Comparison of ENCODE assay signal across 21 mouse cellular contexts in the genomic region with DNA sequence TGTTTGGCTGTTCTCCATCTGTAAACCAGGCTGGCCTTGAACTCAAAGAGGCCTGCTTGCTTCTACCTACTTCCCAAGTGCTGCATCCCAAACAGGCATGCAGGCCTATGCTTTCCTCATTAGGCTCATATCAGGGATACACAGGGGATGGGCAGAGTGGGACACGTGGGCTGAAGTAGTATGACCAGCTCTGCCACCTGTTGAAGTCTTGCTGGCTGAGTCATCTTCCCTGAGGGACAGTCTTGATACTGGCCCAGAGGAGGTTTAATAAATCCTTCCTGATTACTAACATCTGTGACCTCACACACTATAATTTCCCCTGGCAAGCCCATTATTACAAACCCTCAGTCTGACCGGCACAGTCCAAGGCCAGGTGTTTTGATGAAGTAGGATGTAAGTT. TPM values are rescaled to one million over a fixed set of nuclear protein-coding genes. Genes with fewer than 3 reads are reported as not detected.
DNase-seq lines count a peak whose midpoint lies in the region; ATAC-seq and TF ChIP-seq lines count a peak whose summit lies in the region.
"Had no signal": no experiment of that assay in that cellular context is flagged by ENCODE, and none has a peak within 500 bp of the region (broad histone marks: within the 10 kb centered on the region; RNA-seq: fewer than 3 reads in every experiment).

No protein-coding gene starts in this region.

- H3K9ac ChIP-seq in heart, embryonic 11.5 days (ENCODE audit: low read depth, low read length) = no peak overlapping the region
- no peak overlapping the region for H3K9ac ChIP-seq in embryonic facial prominence, embryonic 15.5 days
- no peak overlapping the region for H3K9ac ChIP-seq in hindbrain, embryonic 13.5 days
- H3K9ac ChIP-seq: liver, embryonic 14.5 days; lung, embryonic 15.5 days; neural tube, embryonic 13.5 days had no signal

- no peaks in the 10 kb centered on the region for H3K79me3 ChIP-seq in C2C12 (ENCODE audit: low read depth)

- H3K9me3 ChIP-seq in heart, embryonic 11.5 days (replicated peaks; ENCODE audit: control insufficient read depth, low read length) = no peaks in the 10 kb centered on the region
- H3K9me3 ChIP-seq in embryonic facial prominence, embryonic 15.5 days (replicated peaks) = no peaks in the 10 kb centered on the region
- no peaks in the 10 kb centered on the region for H3K9me3 ChIP-seq in hindbrain, embryonic 13.5 days
- H3K9me3 ChIP-seq: lung, embryonic 15.5 days; neural tube, embryonic 13.5 days had no signal

- no peak for TF ChIP-seq CTCF in C2C12 (IDR thresholded peaks at IDR 0.05; ENCODE audit: control insufficient read depth, insufficient read depth, insufficient read length)

- no peak for TF ChIP-seq POLR2A in myocyte (IDR thresholded peaks at IDR 0.05; ENCODE audit: insufficient read length, low read depth)

- no peak for ATAC-seq in heart, embryonic 11.5 days (replicated peaks; ENCODE audit: insufficient number of reproducible peaks, low FRiP score, low TSS enrichment)
- peak; percentile 68; the same call in 1 of the 2 replicates for ATAC-seq in embryonic facial prominence, embryonic 15.5 days (ENCODE audit: insufficient number of reproducible peaks, low FRiP score, low TSS enrichment, low read depth)
- no peak for ATAC-seq in hindbrain, embryonic 13.5 days (ENCODE audit: low FRiP score)
- ATAC-seq: forebrain, embryonic 14.5 days; hindbrain, postnatal 0 days had no signal

- no peak overlapping the region for H3K4me2 ChIP-seq in heart, embryonic 11.5 days
- H3K4me2 ChIP-seq in embryonic facial prominence, embryonic 15.5 days (replicated peaks) = no peak overlapping the region
- H3K4me2 ChIP-seq in myocyte (ENCODE audit: low read depth) = no peak overlapping the region
- H3K4me2 ChIP-seq in hindbrain, embryonic 13.5 days = no peak overlapping the region
- H3K4me2 ChIP-seq: lung, embryonic 15.5 days; midbrain, embryonic 11.5 days; neural tube, embryonic 13.5 days had no signal

- 73% methylated on average over 2 of the region's 2 CpGs for WGBS in heart, embryonic 11.5 days (ENCODE audit: insufficient replicate concordance)
- WGBS in embryonic facial prominence, embryonic 15.5 days = 37% methylated on average over 2 of the region's 2 CpGs
- WGBS in hindbrain, embryonic 13.5 days = 90% methylated on average over 2 of the region's 2 CpGs

- H3K27ac ChIP-seq in heart, embryonic 11.5 days (ENCODE audit: low read depth, low read length) = no peak overlapping the region
- no peak overlapping the region for H3K27ac ChIP-seq in embryonic facial prominence, embryonic 15.5 days (replicated peaks)
- H3K27ac ChIP-seq in hindbrain, embryonic 13.5 days = no peak overlapping the region
- H3K27ac ChIP-seq: hindbrain, postnatal 0 days; liver, embryonic 14.5 days; lung, embryonic 15.5 days; neural tube, embryonic 13.5 days had no signal

- no peaks in the 10 kb centered on the region for H3K27me3 ChIP-seq in heart, embryonic 11.5 days (ENCODE audit: control insufficient read depth, insufficient read depth, low read length)
- H3K27me3 ChIP-seq in C2C12 (ENCODE audit: control insufficient read depth, insufficient read depth, insufficient read length) (no peaks in the 10 kb centered on the region), myocyte (ENCODE audit: control insufficient read depth, insufficient read depth, insufficient read length) (no peaks in the 10 kb centered on the region)
- no peaks in the 10 kb centered on the region for H3K27me3 ChIP-seq in embryonic facial prominence, embryonic 15.5 days
- no peaks in the 10 kb centered on the region for H3K27me3 ChIP-seq in hindbrain, embryonic 13.5 days
- H3K27me3 ChIP-seq: lung, embryonic 15.5 days; neural tube, embryonic 13.5 days had no signal

- H3K79me2 ChIP-seq in C2C12 (ENCODE audit: control insufficient read depth, insufficient read depth) (no peaks in the 10 kb centered on the region), myocyte (ENCODE audit: control insufficient read depth, insufficient read depth) (no peaks in the 10 kb centered on the region)

- H3K36me3 ChIP-seq in heart, embryonic 11.5 days (ENCODE audit: control insufficient read depth, insufficient read depth, low read length) = no peaks in the 10 kb centered on the region
- H3K36me3 ChIP-seq in C2C12 (ENCODE audit: control insufficient read depth, insufficient read depth) (no peaks in the 10 kb centered on the region), myocyte (ENCODE audit: control insufficient read depth, insufficient read depth) (no peaks in the 10 kb centered on the region)
- no peaks in the 10 kb centered on the region for H3K36me3 ChIP-seq in embryonic facial prominence, embryonic 15.5 days
- no peaks in the 10 kb centered on the region for H3K36me3 ChIP-seq in hindbrain, embryonic 13.5 days
- H3K36me3 ChIP-seq: lung, embryonic 15.5 days; neural tube, embryonic 13.5 days had no signal

- DNase-seq in heart, adult 11 months = peak; percentile 70
- no peak for DNase-seq in lung, postnatal 14 days
- DNase-seq in thymus, postnatal 36 days = no peak
- DNase-seq: cerebellum, adult 2 months; cerebellum, postnatal 36 days; gastrocnemius, postnatal 14 days; kidney, adult 8-10 months; kidney, postnatal 36 days; thymus, postnatal 25 days had no signal

- no peak overlapping the region for H3K4me3 ChIP-seq in heart, embryonic 11.5 days (ENCODE audit: low read depth, low read length)
- H3K4me3 ChIP-seq in C2C12 (ENCODE audit: insufficient read depth, poor library complexity, severe bottlenecking) (no peak overlapping the region), myocyte (no peak overlapping the region)
- no peak overlapping the region for H3K4me3 ChIP-seq in embryonic facial prominence, embryonic 15.5 days (replicated peaks)
- no peak overlapping the region for H3K4me3 ChIP-seq in hindbrain, embryonic 13.5 days
- H3K4me3 ChIP-seq: erythroblast, embryonic 14.5 days; lung, embryonic 15.5 days; neural tube, embryonic 13.5 days had no signal

- no peak overlapping the region for H3ac ChIP-seq in C2C12 (ENCODE audit: control insufficient read depth, insufficient read length, low read depth)
- H3ac ChIP-seq in myocyte (ENCODE audit: control insufficient read depth, insufficient read length) = no peak overlapping the region

- no peaks in the 10 kb centered on the region for H3K4me1 ChIP-seq in heart, embryonic 11.5 days (ENCODE audit: control insufficient read depth, insufficient read depth, low read length)
- no peaks in the 10 kb centered on the region for H3K4me1 ChIP-seq in embryonic facial prominence, embryonic 15.5 days
- H3K4me1 ChIP-seq in hindbrain, embryonic 13.5 days (replicated peaks) = peaks cover 11% of the 10 kb centered on the region
- H3K4me1 ChIP-seq: lung, embryonic 15.5 days had no signal

TF ChIP-seq in C2C12, 6 proteins besides CTCF, POLR2A, EP300 and RAD21:
- no peak for TF ChIP-seq FOSL1 (IDR thresholded peaks at IDR 0.05; ENCODE audit: insufficient read depth, low read length, poor library complexity, severe bottlenecking)
- no peak for TF ChIP-seq CEBPB (IDR thresholded peaks at IDR 0.05; ENCODE audit: low read depth)
- TF ChIP-seq MAX (IDR thresholded peaks at IDR 0.05) = peak; percentile 39
- peak; percentile 87 for TF ChIP-seq USF1 (IDR thresholded peaks at IDR 0.05; ENCODE audit: low read depth)
- peak; percentile 95 for TF ChIP-seq MYOD1 (IDR thresholded peaks at IDR 0.05; ENCODE audit: control insufficient read depth, insufficient read length, low read depth)
- no peak for TF ChIP-seq MYOG (IDR thresholded peaks at IDR 0.05; ENCODE audit: control insufficient read depth, extremely low read depth, insufficient read length)

TF ChIP-seq in myocyte, 11 proteins besides CTCF, POLR2A, EP300 and RAD21:
- TF ChIP-seq USF1 (IDR thresholded peaks at IDR 0.05; ENCODE audit: low read depth) = peak; percentile 86
- peak; percentile 21 for TF ChIP-seq TCF12 (IDR thresholded peaks at IDR 0.05; ENCODE audit: insufficient read depth, poor library complexity, severe bottlenecking)
- TF ChIP-seq MYOG (IDR thresholded peaks at IDR 0.05; ENCODE audit: control insufficient read depth in 1 of 3, insufficient read depth in 1 of 3, insufficient read length in 2 of 3, low read depth in 2 of 3) = peak in 2 of 3 experiments; percentile 24 to 72
- peak in 2 of 3 experiments; percentile 76 to 89 for TF ChIP-seq MYOD1 (IDR thresholded peaks at IDR 0.05; ENCODE audit: control insufficient read depth in 1 of 3, insufficient read length in 2 of 3, low read depth in 2 of 3)
- no peak for TF ChIP-seq CEBPB (IDR thresholded peaks at IDR 0.05; ENCODE audit: insufficient read depth, poor library complexity, severe bottlenecking)

RNA-seq across cellular contexts. Expression of gene Paqr8, which starts 19.5 kb away (rescaled TPM):
- 3.0 and 4.8 TPM in 2 replicates for polyA plus RNA-seq in heart, embryonic 11.5 days (2014; fragmentation: Nextera tagmentation; extraction: Ambion mirVana)
- polyA plus RNA-seq in C2C12 (2012; fragmentation: generic; extraction: Trizol) (1.5 TPM), myocyte (2012; fragmentation: generic; extraction: Trizol) (0.96 TPM)
- 5.4 and 5.8 TPM in 2 replicates for polyA plus RNA-seq in embryonic facial prominence, embryonic 15.5 days (2015; fragmentation: Nextera tagmentation; extraction: Ambion mirVana)
- polyA plus RNA-seq in hindbrain, embryonic 13.5 days (2015; fragmentation: Nextera tagmentation; extraction: Ambion mirVana) = 22.5 and 26.2 TPM in 2 replicates

RNA-seq across cellular contexts. Expression of gene Mcm3, which starts 50.8 kb away (rescaled TPM):
- 142 and 153 TPM in 2 replicates for polyA plus RNA-seq in heart, embryonic 11.5 days (2014; fragmentation: Nextera tagmentation; extraction: Ambion mirVana)
- polyA plus RNA-seq in C2C12 (2012; fragmentation: generic; extraction: Trizol) (126 TPM), myocyte (2012; fragmentation: generic; extraction: Trizol) (23.2 TPM)
- 113 and 119 TPM in 2 replicates for polyA plus RNA-seq in embryonic facial prominence, embryonic 15.5 days (2015; fragmentation: Nextera tagmentation; extraction: Ambion mirVana)
- polyA plus RNA-seq in hindbrain, embryonic 13.5 days (2015; fragmentation: Nextera tagmentation; extraction: Ambion mirVana) = 27.0 and 29.6 TPM in 2 replicates
